Mouse (Mus musculus) forebrain, embryonic 13.5 days (tissue): ENCODE results near the gene Abcb1b. TPM values are rescaled to one million over a fixed set of nuclear protein-coding genes. Genes with fewer than 3 reads are reported as not detected.

ENCODE experiments used
- ATAC-seq: fragments of 200-750 bp; cut with Nextera tagmentation; 2 replicates; pipeline ENCODE4 v1.8.0; 2017
- H3K27ac ChIP-seq: fragments of 300-500 bp; sonication (generic); 2 replicates; pipeline ENCODE4 v1.5.1; 2015; ENCODE audit warnings: inconsistent platforms, mild to moderate bottlenecking, moderate library complexity
- H3K27me3 ChIP-seq: fragments of 300-500 bp; sonication (generic); 2 replicates; pipeline ENCODE4 v1.6.1; 2015; ENCODE audit warnings: mild to moderate bottlenecking, inconsistent platforms
- H3K36me3 ChIP-seq: fragments of 300-500 bp; sonication (generic); 2 replicates; pipeline ENCODE4 v1.6.1; 2015; ENCODE audit warnings: mild to moderate bottlenecking, inconsistent platforms; ENCODE audit not compliant: poor library complexity, severe bottlenecking
- H3K4me1 ChIP-seq: fragments of 300-500 bp; sonication (generic); 2 replicates; pipeline ENCODE4 v1.6.1; 2015; ENCODE audit warnings: inconsistent platforms
- H3K4me2 ChIP-seq: fragments of 300-500 bp; sonication (generic); 2 replicates; pipeline ENCODE4 v1.6.1; 2015; ENCODE audit warnings: inconsistent platforms, mild to moderate bottlenecking, moderate library complexity
- H3K4me3 ChIP-seq: fragments of 300-500 bp; sonication (generic); 2 replicates; pipeline ENCODE4 v1.5.1; 2015; ENCODE audit warnings: mild to moderate bottlenecking, inconsistent platforms
- H3K9ac ChIP-seq: fragments of 300-500 bp; sonication (generic); 2 replicates; pipeline ENCODE4 v1.6.1; 2015; ENCODE audit warnings: mild to moderate bottlenecking, inconsistent platforms
- H3K9me3 ChIP-seq: fragments of 300-500 bp; sonication (generic); replicated peaks from 2 replicates; pipeline ENCODE4 v1.6.1; 2016; ENCODE audit warnings: inconsistent platforms
- WGBS: fragments of 180-500 bp; shearing (Covaris S2); methylation state at CpG from one replicate; pipeline ENCODE4 v1.1.7; 2015; 5-methylcytosine and 5-hydroxymethylcytosine counted together
- polyA plus RNA-seq: library from polyadenylated mRNA; unstranded; fragments of >200 nt; fragmentation: Nextera tagmentation; extraction: Ambion mirVana; gene quantifications from 2 replicates; pipeline ENCODE4 v1.2.1, GENCODE M21; 2015

Abcb1b gene
- polyA plus RNA-seq, 1 experiment from 2014 or later = 0.77 TPM

DNA sequence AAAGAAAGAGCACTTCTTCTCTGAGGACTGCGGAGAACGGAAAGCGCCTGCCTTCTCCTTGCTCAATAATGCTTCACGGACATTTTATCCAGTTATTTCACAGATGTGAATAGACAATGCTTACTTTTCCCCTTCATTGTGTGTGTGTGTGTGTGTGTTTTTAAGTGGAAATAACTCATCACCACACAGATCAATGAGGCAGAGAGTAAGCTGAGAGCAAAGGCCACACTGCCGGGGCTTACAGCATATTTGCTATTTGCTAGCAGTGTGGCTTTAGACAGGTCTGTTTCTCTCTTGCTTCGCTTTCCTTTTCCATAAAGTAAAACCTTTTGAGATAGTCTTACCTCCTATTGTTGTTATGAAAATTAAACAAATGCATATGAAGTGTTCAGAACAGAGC is 106.6 kb downstream of the Abcb1b start:
- no peak overlapping the region for H3K4me3 ChIP-seq
- no peak overlapping the region for H3K9ac ChIP-seq
- no peaks in the 10 kb centered on the region for H3K27me3 ChIP-seq
- no peaks in the 10 kb centered on the region for H3K36me3 ChIP-seq
- 44% methylated on average over 6 of the region's 6 CpGs for WGBS
- H3K4me1 ChIP-seq = no peaks in the 10 kb centered on the region
- H3K9me3 ChIP-seq = no peaks in the 10 kb centered on the region
- ATAC-seq = no peak
- no peak overlapping the region for H3K4me2 ChIP-seq
- H3K27ac ChIP-seq = no peak overlapping the region

DNA sequence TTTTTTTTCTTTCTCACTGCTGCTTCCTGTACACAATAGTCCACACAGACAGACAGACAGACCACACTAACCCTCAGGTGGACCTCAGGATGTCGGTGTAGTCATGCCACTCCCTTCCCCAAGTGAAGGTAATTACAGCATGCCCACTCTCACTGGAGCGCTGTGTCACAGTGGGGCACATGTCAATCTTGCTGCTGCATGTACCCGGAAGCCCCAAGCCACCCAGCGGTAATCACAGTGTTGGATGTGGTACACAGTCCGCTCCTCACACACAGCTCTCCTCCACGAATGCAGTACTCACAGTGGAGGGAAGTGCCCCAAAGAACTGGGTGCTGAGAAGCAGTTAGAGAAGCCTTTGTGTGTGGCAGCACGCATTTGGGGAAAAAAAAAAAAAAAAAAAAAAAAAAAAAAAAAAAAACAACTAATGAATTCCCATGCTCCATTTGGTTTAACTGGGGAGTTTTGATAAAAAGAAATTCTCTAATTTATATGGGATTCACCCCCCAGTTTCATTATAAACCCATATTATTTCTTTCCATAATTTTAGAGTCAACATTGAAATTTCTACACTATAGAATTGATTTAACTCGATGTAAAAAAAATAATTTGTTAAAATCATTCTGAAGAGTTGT is 113.7 kb downstream of the Abcb1b start:
- ATAC-seq = no peak
- Histone ChIP-seq H3K9ac (no peak overlapping the region), H3K4me1 (no peaks in the 10 kb centered on the region), H3K36me3 (no peaks in the 10 kb centered on the region), H3K9me3 (no peaks in the 10 kb centered on the region), H3K27me3 (no peaks in the 10 kb centered on the region), H3K4me2 (no peak overlapping the region), H3K4me3 (no peak overlapping the region), H3K27ac (no peak overlapping the region)
- WGBS = 80% methylated on average over 8 of the region's 8 CpGs

Other genes starting within 250 kb of the Abcb1b start
- gene Rundc3b, start 175.2 kb upstream of the Abcb1b start, polyA plus RNA-seq = 16.9 and 18.8 TPM in 2 replicates
- 0.71 and 0.88 TPM in 2 replicates for gene Abcb1a, start 138.1 kb upstream of the Abcb1b start, polyA plus RNA-seq
- gene Abcb4, start 95.6 kb downstream of the Abcb1b start, polyA plus RNA-seq = 0.45 and 0.96 TPM in 2 replicates
- 23.7 and 23.9 TPM in 2 replicates for gene Crot, start 199.2 kb downstream of the Abcb1b start, polyA plus RNA-seq